Mouse (Mus musculus): ENCODE measurements at regions not wholly inside any gene's neighbourhood (a gene's known extent, or its start where the extent isn't known, plus 50 kb on each side); places are given as distances from the start of the nearest gene placed in this dataset.

DNA sequence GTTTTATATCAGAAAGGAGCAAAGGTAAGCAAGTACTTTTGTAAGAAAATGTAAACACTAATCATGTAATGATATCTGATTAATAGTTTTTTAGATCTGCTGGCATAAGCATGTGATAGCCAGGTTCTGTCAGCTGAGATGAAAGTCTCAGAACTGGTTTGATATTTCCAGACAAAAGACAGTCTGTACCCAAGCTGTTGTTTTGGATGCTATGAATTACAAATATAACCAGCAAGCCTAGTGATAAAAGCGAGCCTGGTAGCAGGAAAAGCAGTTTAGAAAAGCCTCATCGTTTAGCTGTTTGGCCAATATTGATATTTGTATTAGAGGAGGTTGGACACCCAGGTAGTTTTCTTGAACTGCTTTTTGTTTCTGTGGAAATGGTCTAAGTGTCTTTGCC, 290.6 kb downstream of the Gpam start:
- no peaks in the 10 kb centered on the region for H3K27me3 ChIP-seq (ENCODE audit: control insufficient read depth, insufficient read depth, low read length)
- ATAC-seq (ENCODE audit: low FRiP score) (no peak), DNase-seq (ENCODE audit: low spot score) (no peak)
- H3K36me3 ChIP-seq (replicated peaks; ENCODE audit: control insufficient read depth, insufficient read depth), result no peaks in the 10 kb centered on the region
- H3K4me2 ChIP-seq (replicated peaks), result no peak overlapping the region
- H3K4me3 ChIP-seq (replicated peaks; ENCODE audit: low read length), result no peak overlapping the region
- H3K4me1 ChIP-seq (replicated peaks; ENCODE audit: control insufficient read depth, insufficient read depth, low read length), result no peaks in the 10 kb centered on the region
- no peak overlapping the region for H3K27ac ChIP-seq
- no peak overlapping the region for H3K9ac ChIP-seq
- WGBS, result 97% methylated on average over 2 of the region's 2 CpGs
- H3K9me3 ChIP-seq (ENCODE audit: control insufficient read depth, low read length), result no peaks in the 10 kb centered on the region

- H3K27me3 ChIP-seq (ENCODE audit: control insufficient read depth, insufficient read depth, low read length), result no peaks in the 10 kb centered on the region
- WGBS, result 79% methylated on average over 5 of the region's 5 CpGs
- no peak overlapping the region for H3K9ac ChIP-seq
- no peak overlapping the region for H3K4me2 ChIP-seq (replicated peaks)
- H3K4me3 ChIP-seq (replicated peaks; ENCODE audit: low read length), result no peak overlapping the region
- ATAC-seq (ENCODE audit: low FRiP score), result no peak
- no peak overlapping the region for H3K27ac ChIP-seq
- H3K36me3 ChIP-seq (replicated peaks; ENCODE audit: control insufficient read depth, insufficient read depth), result no peaks in the 10 kb centered on the region
- H3K9me3 ChIP-seq (ENCODE audit: control insufficient read depth, low read length), result no peaks in the 10 kb centered on the region
- no peak for DNase-seq (ENCODE audit: low spot score)
- H3K4me1 ChIP-seq (replicated peaks; ENCODE audit: control insufficient read depth, insufficient read depth, low read length), result no peaks in the 10 kb centered on the region
Observed at GRCm38 (mm10) chr19:54822161-54822560, 304.9 kb downstream of the Gpam start.

- WGBS, result 90% methylated on average over 4 of the region's 4 CpGs
- no peaks in the 10 kb centered on the region for H3K36me3 ChIP-seq (replicated peaks; ENCODE audit: control insufficient read depth, insufficient read depth)
- no peak overlapping the region for H3K4me2 ChIP-seq (replicated peaks)
- no peaks in the 10 kb centered on the region for H3K27me3 ChIP-seq (ENCODE audit: control insufficient read depth, insufficient read depth, low read length)
- H3K4me1 ChIP-seq (replicated peaks; ENCODE audit: control insufficient read depth, insufficient read depth, low read length), result no peaks in the 10 kb centered on the region
- H3K9ac ChIP-seq, result no peak overlapping the region
- ATAC-seq (ENCODE audit: low FRiP score), result no peak
- no peak overlapping the region for H3K27ac ChIP-seq
- H3K9me3 ChIP-seq (ENCODE audit: control insufficient read depth, low read length), result 0 out of 2 replicates have a peak, but pooled peaks cover 1% of the 10 kb centered on the region
- H3K4me3 ChIP-seq (replicated peaks; ENCODE audit: low read length), result no peak overlapping the region
- no peak for DNase-seq (ENCODE audit: low spot score)
Observed at GRCm38 (mm10) chr19:54820587-54820986, 306.5 kb downstream of the Gpam start.

- H3K27me3 ChIP-seq (ENCODE audit: control insufficient read depth, insufficient read depth, low read length), result no peaks in the 10 kb centered on the region
- no peaks in the 10 kb centered on the region for H3K36me3 ChIP-seq (replicated peaks; ENCODE audit: control insufficient read depth, insufficient read depth)
- no peaks in the 10 kb centered on the region for H3K4me1 ChIP-seq (replicated peaks; ENCODE audit: control insufficient read depth, insufficient read depth, low read length)
- no peak overlapping the region for H3K9ac ChIP-seq
- ATAC-seq (ENCODE audit: low FRiP score) (no peak), DNase-seq (ENCODE audit: low spot score) (no peak)
- H3K4me3 ChIP-seq (replicated peaks; ENCODE audit: low read length), result no peak overlapping the region
- H3K27ac ChIP-seq, result no peak overlapping the region
- no peak overlapping the region for H3K4me2 ChIP-seq (replicated peaks)
- no peaks in the 10 kb centered on the region for H3K9me3 ChIP-seq (ENCODE audit: control insufficient read depth, low read length)
- WGBS, result 65% methylated on average over 8 of the region's 8 CpGs
Observed at GRCm38 (mm10) chr19:54801123-54801742, 325.8 kb downstream of the Gpam start.

DNA sequence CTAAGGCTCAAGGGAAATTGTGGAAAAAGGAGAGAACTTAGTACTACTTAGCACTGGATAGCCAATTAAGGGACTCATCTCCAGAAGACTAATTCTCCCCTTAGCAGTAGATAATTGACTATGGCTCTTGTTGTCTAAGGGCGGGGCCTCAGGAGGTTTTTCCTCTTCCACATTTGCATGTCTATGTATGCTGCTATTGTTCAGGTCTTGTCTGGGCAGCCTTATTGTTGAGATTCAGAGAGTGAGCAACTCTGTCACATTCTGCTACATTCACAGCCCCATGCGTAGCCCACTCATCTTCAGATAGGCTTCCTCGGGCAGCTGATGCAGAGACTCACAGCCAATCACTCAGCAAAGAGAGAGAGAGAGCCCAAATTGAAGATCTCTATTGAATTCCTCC, 339.9 kb downstream of the Gpam start:
- no peak overlapping the region for H3K4me2 ChIP-seq (replicated peaks)
- no peaks in the 10 kb centered on the region for H3K4me1 ChIP-seq (replicated peaks; ENCODE audit: control insufficient read depth, insufficient read depth, low read length)
- 42% methylated on average over 3 of the region's 3 CpGs for WGBS
- H3K36me3 ChIP-seq (replicated peaks; ENCODE audit: control insufficient read depth, insufficient read depth), result no peaks in the 10 kb centered on the region
- H3K9ac ChIP-seq, result no peak overlapping the region
- no peak for DNase-seq (ENCODE audit: low spot score)
- H3K4me3 ChIP-seq (replicated peaks; ENCODE audit: low read length), result no peak overlapping the region
- H3K27me3 ChIP-seq (ENCODE audit: control insufficient read depth, insufficient read depth, low read length), result no peaks in the 10 kb centered on the region
- no peak overlapping the region for H3K27ac ChIP-seq
- no peaks in the 10 kb centered on the region for H3K9me3 ChIP-seq (ENCODE audit: control insufficient read depth, low read length)
- ATAC-seq (ENCODE audit: low FRiP score), result no peak

DNA sequence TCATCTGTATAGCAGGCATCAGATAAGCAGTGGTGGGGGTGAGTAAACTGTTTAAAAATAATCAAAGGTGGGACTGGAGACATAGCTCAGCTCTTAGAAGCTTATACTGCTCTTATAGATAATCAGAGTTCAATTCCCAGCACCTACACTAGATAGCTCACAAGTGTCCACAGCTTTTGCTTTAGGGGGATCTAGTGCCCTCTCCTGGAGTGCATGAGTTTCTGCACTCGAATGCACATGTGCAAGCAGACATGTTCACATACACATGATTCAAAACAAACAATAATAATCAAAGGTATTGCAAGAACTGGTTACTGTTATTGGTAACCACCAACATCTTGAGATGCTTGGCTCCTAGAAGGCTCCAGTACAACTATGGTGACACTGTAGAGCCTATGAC, 343.3 kb downstream of the Gpam start:
- Histone ChIP-seq H3K9ac (no peak overlapping the region), H3K4me2 (replicated peaks) (no peak overlapping the region), H3K27ac (no peak overlapping the region), H3K4me3 (replicated peaks; ENCODE audit: low read length) (no peak overlapping the region), H3K36me3 (replicated peaks; ENCODE audit: control insufficient read depth, insufficient read depth) (no peaks in the 10 kb centered on the region), H3K9me3 (ENCODE audit: control insufficient read depth, low read length) (no peaks in the 10 kb centered on the region), H3K27me3 (ENCODE audit: control insufficient read depth, insufficient read depth, low read length) (no peaks in the 10 kb centered on the region), H3K4me1 (replicated peaks; ENCODE audit: control insufficient read depth, insufficient read depth, low read length) (no peaks in the 10 kb centered on the region)
- 62% methylated on average over 1 of the region's 1 CpGs for whole genome bisulfite sequencing
- ATAC-seq (ENCODE audit: low FRiP score) (no peak), DNase-seq (ENCODE audit: low spot score) (no peak)

DNA sequence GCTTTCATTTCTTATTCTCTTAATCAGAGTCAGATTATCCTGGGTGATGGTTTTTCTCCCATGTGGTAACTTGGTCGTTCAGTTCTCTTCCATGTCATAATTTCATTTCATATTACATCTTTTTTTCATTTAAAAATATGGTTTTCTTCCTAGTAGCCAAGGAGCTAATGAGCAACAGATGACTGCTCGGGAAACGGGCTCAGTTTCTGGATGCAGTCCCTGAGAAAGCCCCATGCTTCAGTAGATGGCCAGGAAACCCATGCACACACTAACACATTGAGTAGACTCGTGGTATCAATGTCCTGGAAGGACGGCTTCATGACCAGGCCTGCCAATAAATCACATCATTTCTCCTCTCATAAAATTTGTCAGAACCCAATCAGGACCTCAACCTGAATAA, 369.3 kb downstream of the Gpam start:
- no peak overlapping the region for H3K4me2 ChIP-seq (replicated peaks)
- H3K27ac ChIP-seq, result no peak overlapping the region
- no peaks in the 10 kb centered on the region for H3K9me3 ChIP-seq (ENCODE audit: control insufficient read depth, low read length)
- H3K9ac ChIP-seq, result no peak overlapping the region
- no peak for ATAC-seq (ENCODE audit: low FRiP score)
- H3K27me3 ChIP-seq (ENCODE audit: control insufficient read depth, insufficient read depth, low read length), result no peaks in the 10 kb centered on the region
- no peak overlapping the region for H3K4me3 ChIP-seq (replicated peaks; ENCODE audit: low read length)
- 0 out of 2 replicates have a peak, but pooled peaks cover 3% of the 10 kb centered on the region for H3K4me1 ChIP-seq (replicated peaks; ENCODE audit: control insufficient read depth, insufficient read depth, low read length)
- no peak for DNase-seq (ENCODE audit: low spot score)
- no peaks in the 10 kb centered on the region for H3K36me3 ChIP-seq (replicated peaks; ENCODE audit: control insufficient read depth, insufficient read depth)
- WGBS, result 88% methylated on average over 5 of the region's 5 CpGs

DNA sequence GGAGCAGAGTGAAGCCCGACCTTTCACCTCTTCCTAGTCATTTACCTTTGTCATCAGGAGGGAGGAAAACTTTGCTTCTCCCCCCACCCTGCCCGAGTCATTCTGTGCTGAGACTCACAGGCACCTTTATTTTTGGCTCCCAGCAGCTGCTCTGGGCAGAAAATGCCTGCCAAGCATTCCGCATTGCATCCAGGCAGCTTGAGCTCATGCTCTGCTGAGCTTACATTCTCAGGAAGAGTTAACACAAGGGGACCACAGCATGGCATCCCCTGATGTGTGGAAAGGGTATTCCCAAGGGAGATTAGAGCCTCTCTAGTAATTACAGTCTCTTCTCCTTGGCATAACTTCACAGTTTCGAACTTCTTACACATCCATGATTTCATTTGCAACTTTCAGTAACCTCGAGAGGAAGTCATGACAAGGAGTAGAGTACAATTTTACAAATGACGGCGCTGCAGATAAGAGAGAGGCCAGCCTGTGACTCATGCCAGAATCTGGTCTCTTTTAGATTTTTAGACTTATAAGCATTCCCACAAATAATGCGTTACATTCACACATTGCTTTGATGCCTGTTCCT, 370.3 kb downstream of the Gpam start:
- H3K4me3 ChIP-seq (replicated peaks; ENCODE audit: low read length), result no peak overlapping the region
- WGBS, result 60% methylated on average over 8 of the region's 8 CpGs
- H3K4me2 ChIP-seq (replicated peaks), result no peak overlapping the region
- H3K4me1 ChIP-seq (replicated peaks; ENCODE audit: control insufficient read depth, insufficient read depth, low read length), result 0 out of 2 replicates have a peak, but pooled peaks cover 3% of the 10 kb centered on the region
- no peak overlapping the region for H3K27ac ChIP-seq
- DNase-seq (ENCODE audit: low spot score) (no peak), ATAC-seq (ENCODE audit: low FRiP score) (no peak)
- H3K9me3 ChIP-seq (ENCODE audit: control insufficient read depth, low read length), result no peaks in the 10 kb centered on the region
- H3K36me3 ChIP-seq (replicated peaks; ENCODE audit: control insufficient read depth, insufficient read depth), result no peaks in the 10 kb centered on the region
- H3K9ac ChIP-seq, result no peak overlapping the region
- H3K27me3 ChIP-seq (ENCODE audit: control insufficient read depth, insufficient read depth, low read length), result no peaks in the 10 kb centered on the region

DNA sequence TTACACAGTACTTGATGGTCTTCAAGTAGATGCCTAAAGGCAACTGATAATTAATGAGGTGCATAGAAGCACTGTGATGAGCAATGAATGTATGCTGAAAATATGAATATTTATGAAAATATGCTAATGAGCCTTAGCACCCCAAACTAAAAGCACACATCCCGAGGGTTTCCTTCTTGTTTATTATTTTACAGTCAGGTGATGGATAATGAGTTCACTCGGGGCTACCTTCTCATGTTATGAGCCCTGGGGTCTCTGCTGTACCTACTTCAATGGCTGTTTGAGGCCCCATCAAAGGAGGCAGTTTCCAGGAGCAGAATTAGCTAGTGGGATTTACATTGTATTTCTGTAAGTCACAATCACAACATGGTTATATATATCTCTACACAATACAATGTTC, 371.6 kb downstream of the Gpam start:
- H3K4me3 ChIP-seq (replicated peaks; ENCODE audit: low read length), result no peak overlapping the region
- H3K4me1 ChIP-seq (replicated peaks; ENCODE audit: control insufficient read depth, insufficient read depth, low read length), result 0 out of 2 replicates have a peak, but pooled peaks cover 3% of the 10 kb centered on the region
- H3K9me3 ChIP-seq (ENCODE audit: control insufficient read depth, low read length), result no peaks in the 10 kb centered on the region
- H3K36me3 ChIP-seq (replicated peaks; ENCODE audit: control insufficient read depth, insufficient read depth), result no peaks in the 10 kb centered on the region
- no peak overlapping the region for H3K4me2 ChIP-seq (replicated peaks)
- H3K27me3 ChIP-seq (ENCODE audit: control insufficient read depth, insufficient read depth, low read length), result no peaks in the 10 kb centered on the region
- ATAC-seq (ENCODE audit: low FRiP score), result no peak
- 41% methylated on average over 2 of the region's 2 CpGs for WGBS
- no peak overlapping the region for H3K27ac ChIP-seq
- no peak overlapping the region for H3K9ac ChIP-seq
- DNase-seq (ENCODE audit: low spot score), result no peak

DNA sequence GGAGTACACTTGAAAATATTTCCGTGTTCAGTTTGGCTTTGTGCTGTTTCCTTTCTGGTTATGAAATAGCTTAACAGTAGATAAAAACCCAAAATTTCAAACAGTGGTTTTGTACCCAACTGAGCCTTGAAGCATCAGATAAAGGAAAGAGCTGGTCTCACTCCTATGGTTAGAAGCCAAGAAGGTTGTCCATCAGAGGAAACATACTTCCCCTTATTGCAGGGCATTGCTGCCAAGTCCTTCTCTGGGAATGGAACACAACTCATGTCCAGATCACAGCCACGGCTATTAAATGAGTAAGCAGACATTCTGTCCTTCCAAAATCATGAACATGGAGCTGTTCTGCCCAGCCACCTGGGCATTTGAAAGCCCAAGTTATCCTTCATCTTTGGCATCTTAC, 393.1 kb downstream of the Gpam start:
- Histone ChIP-seq H3K9ac (no peak overlapping the region), H3K9me3 (ENCODE audit: control insufficient read depth, low read length) (peaks cover 6% of the 10 kb centered on the region; the same call in 1 of the 2 replicates), H3K27ac (no peak overlapping the region), H3K36me3 (replicated peaks; ENCODE audit: control insufficient read depth, insufficient read depth) (no peaks in the 10 kb centered on the region), H3K4me2 (replicated peaks) (no peak overlapping the region), H3K4me1 (replicated peaks; ENCODE audit: control insufficient read depth, insufficient read depth, low read length) (no peaks in the 10 kb centered on the region), H3K27me3 (ENCODE audit: control insufficient read depth, insufficient read depth, low read length) (no peaks in the 10 kb centered on the region), H3K4me3 (replicated peaks; ENCODE audit: low read length) (no peak overlapping the region)
- DNase-seq (ENCODE audit: low spot score), result no peak
- 87% methylated on average over 2 of the region's 2 CpGs for WGBS
- no peak for ATAC-seq (ENCODE audit: low FRiP score)
